Mouse (Mus musculus): ENCODE measurements around the gene Ccni.

GRCm38 (mm10) chr5:93145504-93145903 is 60.8 kb downstream of the Ccni start:
- no peak for TF ChIP-seq CTCF (IDR thresholded peaks at IDR 0.05; ENCODE audit: insufficient read depth, low read depth, low read length)
- TF ChIP-seq POLR2A (IDR thresholded peaks at IDR 0.05; ENCODE audit: insufficient read depth, low read depth, low read length) = no peak

Data from olfactory bulb, adult 2 months (tissue).